Mouse (Mus musculus): ENCODE data around the gene Krtap4-6. TPM values are rescaled to one million over a fixed set of nuclear protein-coding genes. Genes with fewer than 3 reads are reported as not detected.
A peak's percentile ranks its signal among the peaks of the same experiment; 100 is the strongest.
"Not testable (repeated sequence)": the region's sequence is repeated elsewhere in the genome, so short reads cannot be mapped to it uniquely, and the experiment has no call there.

Krtap4-6 gene
- polyA plus RNA-seq (2012; fragmentation: generic; extraction: Trizol) = not detected

- Histone ChIP-seq H3K27me3 (ENCODE audit: control insufficient read depth, insufficient read depth, insufficient read length) (no peaks in the 10 kb centered on the region), H3K36me3 (ENCODE audit: control insufficient read depth, insufficient read depth) (no peaks in the 10 kb centered on the region), H3ac (ENCODE audit: control insufficient read depth, insufficient read length) (no peak within 1 kb of the TSS), H3K4me3 (no peak within 1 kb of the TSS), H3K4me2 (ENCODE audit: low read depth) (no peak within 1 kb of the TSS), H3K79me2 (ENCODE audit: control insufficient read depth, insufficient read depth) (no peaks in the 10 kb centered on the region)
- TF ChIP-seq TCF3 (IDR thresholded peaks at IDR 0.05; ENCODE audit: insufficient read length, low read depth) (no peak), MYOG (IDR thresholded peaks at IDR 0.05; ENCODE audit: control insufficient read depth in 1 of 3, insufficient read depth in 1 of 3, insufficient read length in 2 of 3, low read depth in 2 of 3) (no peak), POLR2AphosphoS2 (IDR thresholded peaks at IDR 0.05; ENCODE audit: insufficient read length, low read depth) (no peak), POLR2A (IDR thresholded peaks at IDR 0.05; ENCODE audit: insufficient read length, low read depth) (no peak), TCF12 (IDR thresholded peaks at IDR 0.05; ENCODE audit: insufficient read depth, poor library complexity, severe bottlenecking) (no peak), E2F4 (IDR thresholded peaks at IDR 0.05; ENCODE audit: insufficient read depth) (no peak), MAX (IDR thresholded peaks at IDR 0.05; ENCODE audit: low read depth) (no peak), CEBPB (IDR thresholded peaks at IDR 0.05; ENCODE audit: insufficient read depth, poor library complexity, severe bottlenecking) (no peak), SRF (IDR thresholded peaks at IDR 0.05; ENCODE audit: control insufficient read depth, insufficient read length, low read depth) (no peak), MYOD1 (IDR thresholded peaks at IDR 0.05; ENCODE audit: control insufficient read depth in 1 of 3, insufficient read length in 2 of 3, low read depth in 2 of 3) (no peak), REST (IDR thresholded peaks at IDR 0.05; ENCODE audit: insufficient read depth, insufficient read length) (no peak)
These were observed at the start of gene Krtap4-6 for GRCm38 (mm10) chr11:99665860-99666259. TSS of gene Krtap4-6 (minus strand) at chr11:99665960.

GRCm38 (mm10) chr11:99690463-99690862, 24.7 kb upstream of the Krtap4-6 start, which contains the start of gene Gm14190:
TSS of gene Gm14190 (minus strand) at chr11:99690740.
- Histone ChIP-seq H3K4me2 (ENCODE audit: low read depth) (no peak within 1 kb of the TSS), H3K27me3 (ENCODE audit: control insufficient read depth, insufficient read depth, insufficient read length) (peaks cover 6% of the 10 kb centered on the region), H3K4me3 (no peak within 1 kb of the TSS), H3K79me2 (ENCODE audit: control insufficient read depth, insufficient read depth) (no peaks in the 10 kb centered on the region), H3K36me3 (ENCODE audit: control insufficient read depth, insufficient read depth) (no peaks in the 10 kb centered on the region), H3ac (ENCODE audit: control insufficient read depth, insufficient read length) (no peak within 1 kb of the TSS)
- TF ChIP-seq POLR2AphosphoS2 (IDR thresholded peaks at IDR 0.05; ENCODE audit: insufficient read length, low read depth) (no peak), MYOG (IDR thresholded peaks at IDR 0.05; ENCODE audit: control insufficient read depth in 1 of 3, insufficient read depth in 1 of 3, insufficient read length in 2 of 3, low read depth in 2 of 3) (peak in 2 of 3 experiments; percentile 18 to 68), MYOD1 (IDR thresholded peaks at IDR 0.05; ENCODE audit: control insufficient read depth in 1 of 3, insufficient read length in 2 of 3, low read depth in 2 of 3) (peak in 1 of 3 experiments; percentile 43), USF1 (IDR thresholded peaks at IDR 0.05; ENCODE audit: low read depth) (no peak), SRF (IDR thresholded peaks at IDR 0.05; ENCODE audit: control insufficient read depth, insufficient read length, low read depth) (no peak), E2F4 (IDR thresholded peaks at IDR 0.05; ENCODE audit: insufficient read depth) (no peak), POLR2A (IDR thresholded peaks at IDR 0.05; ENCODE audit: insufficient read length, low read depth) (no peak), REST (IDR thresholded peaks at IDR 0.05; ENCODE audit: insufficient read depth, insufficient read length) (no peak)

GRCm38 (mm10) chr11:99685235-99685634, 19.5 kb upstream of the Krtap4-6 start:
- TF ChIP-seq MYOD1 (IDR thresholded peaks at IDR 0.05; ENCODE audit: control insufficient read depth in 1 of 3, insufficient read length in 2 of 3, low read depth in 2 of 3) = peak in 2 of 3 experiments; percentile 23 to 56
- peak in 2 of 3 experiments; percentile 49 to 87 for TF ChIP-seq MYOG (IDR thresholded peaks at IDR 0.05; ENCODE audit: control insufficient read depth in 1 of 3, insufficient read depth in 1 of 3, insufficient read length in 2 of 3, low read depth in 2 of 3)
- TF ChIP-seq TCF3 (IDR thresholded peaks at IDR 0.05; ENCODE audit: insufficient read length, low read depth) = peak; percentile 18
- H3K36me3 ChIP-seq (ENCODE audit: control insufficient read depth, insufficient read depth); H3K4me2 ChIP-seq (ENCODE audit: low read depth); H3K79me2 ChIP-seq (ENCODE audit: control insufficient read depth, insufficient read depth); H3K4me3 ChIP-seq; H3K27me3 ChIP-seq (ENCODE audit: control insufficient read depth, insufficient read depth, insufficient read length); H3ac ChIP-seq (ENCODE audit: control insufficient read depth, insufficient read length): not testable (repeated sequence)

- H3K4me3 ChIP-seq = no peak overlapping the region
- H3K79me2 ChIP-seq (ENCODE audit: control insufficient read depth, insufficient read depth) = no peaks in the 10 kb centered on the region
- no peaks in the 10 kb centered on the region for H3K27me3 ChIP-seq (ENCODE audit: control insufficient read depth, insufficient read depth, insufficient read length)
- no peak for TF ChIP-seq E2F4 (IDR thresholded peaks at IDR 0.05; ENCODE audit: insufficient read depth)
- TF ChIP-seq USF1 (IDR thresholded peaks at IDR 0.05; ENCODE audit: low read depth) = no peak
- TF ChIP-seq MYOD1 (IDR thresholded peaks at IDR 0.05; ENCODE audit: control insufficient read depth in 1 of 3, insufficient read length in 2 of 3, low read depth in 2 of 3) = no peak
- TF ChIP-seq MAX (IDR thresholded peaks at IDR 0.05; ENCODE audit: low read depth) = no peak
- TF ChIP-seq CEBPB (IDR thresholded peaks at IDR 0.05; ENCODE audit: insufficient read depth, poor library complexity, severe bottlenecking) = no peak
- TF ChIP-seq TCF3 (IDR thresholded peaks at IDR 0.05; ENCODE audit: insufficient read length, low read depth) = no peak
- no peak for TF ChIP-seq SRF (IDR thresholded peaks at IDR 0.05; ENCODE audit: control insufficient read depth, insufficient read length, low read depth)
- no peak for TF ChIP-seq POLR2AphosphoS2 (IDR thresholded peaks at IDR 0.05; ENCODE audit: insufficient read length, low read depth)
- no peak for TF ChIP-seq MYOG (IDR thresholded peaks at IDR 0.05; ENCODE audit: control insufficient read depth in 1 of 3, insufficient read depth in 1 of 3, insufficient read length in 2 of 3, low read depth in 2 of 3)
- TF ChIP-seq POLR2A (IDR thresholded peaks at IDR 0.05; ENCODE audit: insufficient read length, low read depth) = no peak
- no peak for TF ChIP-seq REST (IDR thresholded peaks at IDR 0.05; ENCODE audit: insufficient read depth, insufficient read length)
- TF ChIP-seq TCF12 (IDR thresholded peaks at IDR 0.05; ENCODE audit: insufficient read depth, poor library complexity, severe bottlenecking) = no peak
- no peak overlapping the region for H3K4me2 ChIP-seq (ENCODE audit: low read depth)
- H3ac ChIP-seq (ENCODE audit: control insufficient read depth, insufficient read length) = no peak overlapping the region
- H3K36me3 ChIP-seq (ENCODE audit: control insufficient read depth, insufficient read depth) = no peaks in the 10 kb centered on the region
These were observed 17.7 kb upstream of the Krtap4-6 start for GRCm38 (mm10) chr11:99683481-99683880.

GRCm38 (mm10) chr11:99662802-99663201, 3.0 kb downstream of the Krtap4-6 start:
- H3K36me3 ChIP-seq (ENCODE audit: control insufficient read depth, insufficient read depth) = no peaks in the 10 kb centered on the region
- TF ChIP-seq MYOG (IDR thresholded peaks at IDR 0.05; ENCODE audit: control insufficient read depth in 1 of 3, insufficient read depth in 1 of 3, insufficient read length in 2 of 3, low read depth in 2 of 3) (peak in 2 of 3 experiments; percentile 50 to 57), MYOD1 (IDR thresholded peaks at IDR 0.05; ENCODE audit: control insufficient read depth in 1 of 3, insufficient read length in 2 of 3, low read depth in 2 of 3) (peak in 1 of 3 experiments; percentile 69), POLR2AphosphoS2 (IDR thresholded peaks at IDR 0.05; ENCODE audit: insufficient read length, low read depth) (no peak)
- H3K79me2 ChIP-seq (ENCODE audit: control insufficient read depth, insufficient read depth) = no peaks in the 10 kb centered on the region
- H3K4me3 ChIP-seq = no peak overlapping the region
- H3K27me3 ChIP-seq (ENCODE audit: control insufficient read depth, insufficient read depth, insufficient read length) = no peaks in the 10 kb centered on the region
- H3K4me2 ChIP-seq (ENCODE audit: low read depth) = no peak overlapping the region
- H3ac ChIP-seq (ENCODE audit: control insufficient read depth, insufficient read length) = no peak overlapping the region
